Mouse (Mus musculus) megakaryocyte, adult 5-6 weeks (primary cell): Measurements from ENCODE around the gene Edf1. TPM values are rescaled to one million over a fixed set of nuclear protein-coding genes. Genes with fewer than 3 reads are reported as not detected.
"Not testable (repeated sequence)": the region's sequence is repeated elsewhere in the genome, so short reads cannot be mapped to it uniquely, and the experiment has no call there.

Experiments used
- ATAC-seq: 2 replicates; pipeline ENCODE4 v1.8.0; 2016; ENCODE audit warnings: mild to moderate bottlenecking, inconsistent platforms; ENCODE audit not compliant: poor library complexity, severe bottlenecking
- total RNA-seq, 2 experiments: library from RNA; stranded (forward) in 1 of 2; stranded (reverse) in 1 of 2; fragments of 153-499, 151-499 nt in 1 of 2; fragments of 221-1000, 200-1000 nt in 1 of 2; gene quantifications; 2 replicates each; pipeline versions ENCODE4 v1.2.3 to v1.2.4; 2015 to 2017

The Edf1 gene
- total RNA-seq (2015) (155 and 171 TPM in 2 replicates), total RNA-seq (2017) (133 and 145 TPM in 2 replicates)

DNA sequence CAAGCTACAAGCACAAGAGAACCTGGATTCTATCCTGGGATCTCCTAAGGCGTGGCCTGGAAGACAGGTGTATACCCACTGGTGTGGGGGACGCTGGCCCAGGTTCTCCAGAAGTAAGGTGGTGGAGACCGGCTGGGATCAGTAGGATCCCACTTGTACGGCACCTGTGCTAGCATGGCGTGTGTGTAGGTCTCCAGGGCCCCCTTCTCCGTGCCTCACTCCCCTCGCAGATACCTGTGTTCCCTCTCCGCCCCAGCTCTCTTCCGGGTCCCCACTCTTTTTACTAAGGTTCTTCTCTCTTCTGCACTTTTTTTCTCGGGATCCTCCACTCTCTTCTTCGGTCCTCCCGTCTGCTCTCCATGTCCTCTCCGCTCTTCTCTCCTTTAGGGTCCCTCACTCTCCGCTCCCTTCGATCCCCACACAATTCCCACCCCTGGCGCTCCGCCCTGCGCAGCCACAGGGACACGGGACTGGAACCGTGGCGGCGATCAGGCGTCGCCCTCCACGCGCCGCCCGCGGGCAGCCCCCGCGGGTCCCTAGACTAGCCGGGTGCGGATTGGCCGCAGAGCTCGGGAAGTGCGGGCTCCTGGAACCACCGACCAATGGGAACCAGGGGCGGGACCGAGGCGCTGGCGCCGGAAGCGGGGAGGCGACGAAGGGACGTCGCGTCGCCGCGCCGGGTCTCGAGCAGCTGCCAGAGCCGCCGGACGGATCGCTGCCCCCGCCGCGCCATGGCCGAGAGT, at the start of gene Edf1:
TSS of gene Edf1 (plus strand) at position 627 of the 743 bp plus-strand sequence.
- ATAC-seq: peak; percentile 100

DNA sequence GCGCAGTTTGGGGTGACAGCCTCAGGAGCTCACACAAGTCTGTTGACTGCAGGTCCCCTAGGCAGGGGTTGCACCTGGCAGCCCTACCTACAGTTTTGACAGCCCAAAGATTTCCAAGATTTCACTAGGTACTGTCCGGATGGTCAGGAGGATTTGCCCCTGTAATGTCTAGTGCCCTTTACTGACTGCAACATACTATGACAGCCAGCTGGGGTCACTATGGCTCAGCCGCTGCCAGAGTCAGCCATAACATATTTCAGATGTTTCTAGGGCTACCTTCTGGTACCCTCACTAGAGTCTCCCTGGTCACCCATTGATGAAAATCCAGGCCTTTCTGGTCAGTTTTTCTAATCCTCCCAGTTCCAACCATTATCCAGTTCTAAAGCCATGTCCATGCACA, 47.7 kb upstream of the Edf1 start:
- no peak for ATAC-seq

DNA sequence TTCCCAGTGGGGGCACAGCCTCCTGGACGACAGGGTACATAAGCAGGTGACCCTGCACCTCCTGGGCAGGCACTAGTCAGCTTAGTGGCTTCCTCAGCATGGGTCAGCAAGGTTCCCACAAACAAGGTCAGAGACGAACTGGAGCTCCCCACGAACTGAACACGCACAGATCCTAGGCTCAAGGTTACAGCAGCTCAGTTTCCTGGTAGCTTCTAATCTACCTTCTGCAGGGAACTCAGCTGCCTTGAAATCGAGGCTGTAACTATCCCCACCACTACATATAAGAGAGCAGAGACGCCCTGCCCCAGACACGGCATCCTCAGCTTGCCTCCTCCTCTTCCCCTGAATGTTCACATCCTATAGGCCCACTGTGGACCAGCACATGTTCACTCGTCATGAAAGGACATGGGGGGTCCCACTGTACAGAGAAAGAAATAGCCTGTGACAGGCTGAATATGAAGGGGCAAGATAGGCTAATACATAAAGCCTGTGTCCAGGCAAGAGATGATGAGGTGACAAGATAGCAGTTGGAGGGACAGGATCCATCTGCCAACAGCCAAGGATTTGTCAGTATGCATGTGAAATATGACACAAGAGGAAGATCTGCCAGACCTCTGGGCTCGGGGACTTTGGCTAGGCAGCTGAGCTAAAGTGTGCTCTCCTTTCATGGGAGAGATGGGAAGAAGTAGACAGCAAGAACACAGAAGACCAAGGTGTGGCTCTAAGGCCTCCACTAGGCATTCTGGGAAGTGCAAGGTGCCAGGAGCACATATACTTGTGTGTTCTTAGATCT, 30.9 kb upstream of the Edf1 start:
- no peak for ATAC-seq

DNA sequence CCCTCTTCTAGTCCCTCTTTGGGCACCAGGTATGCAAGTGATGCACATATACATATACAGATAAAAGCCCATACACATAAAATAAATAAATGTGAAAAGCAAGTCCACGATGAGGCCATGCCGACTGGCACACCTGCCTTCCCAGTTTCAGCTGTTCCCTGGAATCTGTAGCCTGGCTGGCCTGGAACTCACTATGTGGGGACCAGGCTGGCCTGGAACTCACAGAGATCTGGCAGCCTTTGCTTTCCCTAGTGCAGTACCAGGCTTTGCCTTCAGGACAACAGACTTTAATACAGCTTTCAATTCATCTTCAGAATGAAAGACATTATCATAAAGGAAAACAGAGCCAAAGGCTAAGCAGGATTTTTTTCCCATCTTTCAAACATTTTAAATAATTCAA, 23.9 kb upstream of the Edf1 start:
- no peak for ATAC-seq

DNA sequence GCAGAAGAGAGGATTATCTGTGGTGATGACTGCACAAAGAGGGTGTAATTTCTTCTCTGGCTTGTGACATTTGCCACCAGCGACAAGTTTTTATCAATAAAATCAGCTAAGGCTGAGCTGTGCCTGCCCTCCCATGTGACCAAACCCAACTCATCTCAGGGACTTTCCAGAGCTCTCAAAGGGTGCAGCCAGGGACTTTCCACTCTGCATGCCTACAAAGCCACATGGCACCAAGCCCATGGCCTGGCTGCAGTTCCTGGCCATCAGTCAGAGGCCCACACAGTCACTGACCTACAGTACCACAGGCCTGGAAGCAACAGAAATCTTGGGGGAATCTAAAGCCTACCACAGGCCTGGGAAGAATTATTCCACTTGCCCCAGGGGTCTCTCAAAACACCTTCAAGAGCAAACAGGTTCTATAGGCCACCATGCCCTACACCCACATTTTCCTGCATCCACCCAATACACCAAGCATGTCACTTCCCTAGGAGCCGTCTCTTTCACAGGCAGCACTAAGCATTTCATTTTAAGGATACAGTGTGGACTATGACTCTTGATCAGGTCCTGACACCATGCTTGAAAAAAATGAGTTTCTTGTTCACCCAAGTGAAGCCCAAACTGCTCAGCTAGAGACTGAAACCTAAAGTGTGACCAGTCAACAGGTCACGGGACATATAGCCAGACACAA, 23.3 kb upstream of the Edf1 start:
- peak; percentile 56 for ATAC-seq

DNA sequence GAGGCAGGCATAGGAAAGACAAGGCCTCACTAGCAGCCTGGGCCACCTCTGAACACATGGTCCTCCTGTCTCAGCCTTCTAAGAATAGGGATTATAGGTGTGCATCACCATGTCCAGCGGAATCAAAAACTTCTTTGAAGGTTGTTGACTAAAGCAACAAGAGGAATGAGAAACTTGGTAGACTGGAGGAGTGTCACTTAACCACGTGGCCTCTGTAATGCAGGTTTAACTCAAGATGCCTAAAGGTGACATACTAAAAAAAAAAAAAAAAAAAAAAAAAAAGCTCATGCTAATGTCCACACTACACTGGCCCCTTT, 22.8 kb upstream of the Edf1 start:
- no peak for ATAC-seq

DNA sequence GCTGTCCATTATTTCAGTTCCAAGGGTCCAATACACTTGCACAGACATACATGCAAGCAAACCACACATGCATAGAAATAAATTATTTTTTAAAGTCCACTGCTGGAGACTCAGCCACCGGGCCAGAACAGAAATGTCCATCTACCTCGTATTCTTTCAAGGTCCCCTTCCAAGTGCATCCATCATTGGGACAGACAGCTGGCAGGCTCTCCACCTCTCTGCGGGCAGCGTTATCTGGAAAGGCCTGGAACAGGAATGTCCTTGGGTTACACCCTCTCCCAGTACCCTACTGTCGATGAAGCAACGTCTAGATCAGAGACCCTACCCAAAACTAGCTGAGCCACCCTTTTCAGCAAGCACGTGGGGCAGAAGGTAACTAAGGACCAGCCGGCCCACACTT, 21.1 kb upstream of the Edf1 start:
- ATAC-seq: no peak

DNA sequence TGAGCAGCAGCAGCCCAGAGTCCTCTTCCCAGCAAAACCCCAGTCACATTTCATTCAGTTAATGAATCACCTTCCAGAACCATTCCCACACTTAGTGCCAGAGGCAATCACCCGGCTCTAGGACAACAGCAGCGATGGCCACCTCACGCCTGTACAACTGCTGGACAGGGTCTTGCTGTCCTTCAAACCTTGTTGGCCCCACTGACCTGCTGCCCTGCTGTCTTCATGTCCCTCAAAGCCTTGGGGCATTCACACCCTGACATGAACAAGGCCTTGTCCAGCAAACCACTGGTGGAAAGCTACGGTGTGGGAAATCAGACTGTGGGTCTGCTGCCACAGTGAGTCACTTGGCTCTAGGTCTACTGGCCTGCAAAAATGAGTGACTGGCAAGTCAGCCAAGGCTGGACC, 17.1 kb upstream of the Edf1 start:
- no peak for ATAC-seq

DNA sequence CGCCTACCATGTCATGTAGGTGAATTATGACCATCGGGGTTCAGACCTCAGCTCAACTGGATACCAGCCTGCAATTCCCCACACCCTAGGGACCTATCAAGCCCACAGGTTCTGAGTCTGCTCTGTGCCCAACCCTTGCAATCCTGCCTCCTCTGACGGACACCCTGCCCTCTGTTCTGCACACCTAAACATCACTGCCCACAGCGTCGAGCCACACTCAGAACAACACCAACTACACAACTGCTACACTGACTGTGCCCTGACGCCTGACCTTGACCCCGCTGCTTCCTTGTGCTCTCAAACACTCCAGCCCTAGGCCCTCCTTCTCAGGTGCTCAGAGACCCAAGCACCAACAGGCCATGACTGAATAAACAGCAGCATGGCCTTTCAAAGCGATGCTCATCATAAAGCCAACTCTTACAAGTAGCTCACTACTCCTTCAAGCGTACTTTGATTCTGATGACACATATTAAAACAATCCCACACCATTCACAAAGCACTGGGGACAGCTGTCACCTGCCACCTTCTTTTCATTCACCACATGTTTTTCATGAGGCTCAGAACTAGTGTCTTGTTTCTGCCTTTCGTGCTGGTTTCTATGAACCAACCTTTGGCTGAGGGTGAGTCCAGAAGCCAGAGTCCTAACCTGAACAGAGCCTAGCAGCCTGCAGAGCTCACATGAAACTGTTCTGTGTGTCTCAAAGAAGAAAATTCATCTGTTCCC, 15.8 kb upstream of the Edf1 start:
- no peak for ATAC-seq

DNA sequence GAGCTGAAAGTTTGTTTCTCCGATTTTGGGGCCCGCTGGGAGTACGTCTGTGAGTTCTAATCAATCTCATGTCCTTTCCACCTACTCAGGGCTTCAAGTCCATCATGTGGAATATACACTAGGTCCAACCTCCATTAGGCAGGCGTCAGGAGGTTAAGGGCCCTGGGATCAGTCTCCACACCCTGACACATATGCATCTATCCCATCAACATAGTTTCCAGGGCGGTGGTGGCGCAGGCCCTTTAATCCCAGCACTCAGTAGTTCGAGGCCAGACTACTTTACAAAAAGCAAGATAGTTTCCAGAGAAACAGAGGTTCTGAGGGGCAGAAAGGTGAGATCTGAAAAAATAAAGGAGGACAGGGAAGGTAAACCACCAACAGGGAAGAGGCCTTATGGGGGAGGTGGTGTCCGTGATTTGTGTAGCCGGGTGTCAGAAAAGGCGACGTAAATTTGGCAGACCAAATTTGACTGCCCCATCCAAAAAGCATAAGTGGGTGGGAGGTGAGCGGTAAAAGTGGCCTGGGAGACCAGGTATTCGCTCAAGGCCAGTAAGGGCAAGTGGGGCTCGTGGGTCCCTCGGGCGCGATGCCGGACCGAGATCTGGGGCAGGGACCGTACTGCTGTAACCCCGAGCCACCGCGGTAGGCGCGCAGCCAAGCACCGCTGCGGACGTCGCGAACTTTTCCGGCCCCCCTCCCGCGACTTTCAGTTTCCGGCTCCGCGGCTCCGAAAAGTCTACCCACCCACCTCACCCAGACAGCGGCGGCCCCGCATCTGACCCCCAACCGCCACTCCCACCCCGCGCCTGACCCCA, 11.4 kb upstream of the Edf1 start:
- ATAC-seq: peak; percentile 34

DNA sequence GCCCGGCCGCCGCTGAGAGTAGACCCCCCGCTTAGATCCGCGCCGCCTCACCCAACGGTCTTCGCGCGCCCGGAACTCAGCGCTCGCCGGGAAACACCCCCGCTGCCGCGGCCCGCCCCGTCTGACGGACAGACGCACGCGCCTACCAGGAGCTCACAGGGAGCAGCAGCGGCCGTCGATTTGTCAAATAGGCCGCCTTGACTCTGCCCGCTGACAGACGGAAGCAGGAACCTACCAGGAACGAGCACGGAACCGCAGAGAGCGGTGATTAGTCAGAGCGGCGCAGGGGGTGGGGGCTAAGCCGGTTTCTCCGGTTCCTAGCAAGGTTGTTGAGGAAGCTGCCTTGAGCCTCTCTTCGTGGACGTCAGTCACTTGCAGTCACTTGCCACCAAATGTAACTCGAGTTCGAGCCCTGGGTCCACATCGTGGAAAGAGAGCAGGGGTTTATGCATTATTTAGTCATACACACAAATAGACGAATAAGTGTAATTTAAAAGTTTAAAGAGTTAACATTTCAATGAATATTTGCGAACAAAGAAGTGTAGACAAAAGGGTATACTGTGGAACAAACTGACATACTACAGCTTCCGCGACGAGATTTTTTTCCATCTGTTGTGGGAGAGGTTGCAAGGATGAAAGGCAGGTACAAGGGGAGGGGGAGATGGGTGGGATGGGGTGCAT, 10.7 kb upstream of the Edf1 start, which contains the start of gene Traf2:
TSS of gene Traf2 (minus strand) at position 130 of the 681 bp plus-strand sequence.
- peak; percentile 98 for ATAC-seq

DNA sequence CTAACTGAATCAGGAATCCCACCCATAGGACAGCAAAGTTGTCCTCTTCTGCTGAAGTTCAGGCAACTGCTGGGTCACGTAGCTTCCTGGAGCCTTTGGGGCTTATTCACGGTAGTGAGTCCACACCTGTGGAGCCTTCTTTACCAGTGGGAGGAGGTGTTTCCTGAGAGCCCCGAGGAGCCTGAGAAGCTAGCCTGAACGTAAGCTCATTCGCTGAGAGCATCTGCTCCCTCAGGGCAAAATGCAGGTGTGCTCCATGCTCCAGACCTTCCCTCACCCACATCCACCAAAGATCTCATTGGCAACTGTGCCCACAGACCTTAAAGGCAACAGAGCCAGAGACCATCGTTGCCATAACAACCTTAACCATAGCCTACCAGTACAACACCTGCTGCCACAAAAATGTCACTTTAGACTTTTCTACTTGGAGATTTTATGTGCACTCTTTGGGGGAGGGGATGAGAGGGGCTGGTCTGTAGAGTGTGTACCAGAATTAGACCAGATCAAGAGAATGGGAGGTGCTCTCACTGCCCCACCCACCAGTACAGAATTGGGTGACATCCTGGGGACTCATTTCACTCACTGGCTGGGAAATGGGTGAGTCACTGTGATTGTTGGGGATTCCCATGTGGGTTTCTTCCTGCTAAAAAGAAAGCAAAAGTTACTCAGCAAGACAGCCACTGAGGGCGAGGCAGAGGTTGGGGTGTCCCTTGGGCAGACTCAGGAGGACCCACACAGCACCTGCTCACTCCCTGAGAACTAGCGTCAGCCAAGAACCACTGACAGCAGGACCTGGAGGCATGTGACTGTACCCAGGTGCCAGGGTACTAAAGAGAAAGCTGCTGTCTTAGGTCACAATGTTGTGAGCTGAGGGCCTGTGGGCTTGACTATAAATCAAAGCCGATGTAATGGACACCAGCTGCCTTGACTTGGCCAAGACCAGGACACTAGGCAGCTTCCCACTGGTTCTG, 8.3 kb upstream of the Edf1 start:
- ATAC-seq: no peak

DNA sequence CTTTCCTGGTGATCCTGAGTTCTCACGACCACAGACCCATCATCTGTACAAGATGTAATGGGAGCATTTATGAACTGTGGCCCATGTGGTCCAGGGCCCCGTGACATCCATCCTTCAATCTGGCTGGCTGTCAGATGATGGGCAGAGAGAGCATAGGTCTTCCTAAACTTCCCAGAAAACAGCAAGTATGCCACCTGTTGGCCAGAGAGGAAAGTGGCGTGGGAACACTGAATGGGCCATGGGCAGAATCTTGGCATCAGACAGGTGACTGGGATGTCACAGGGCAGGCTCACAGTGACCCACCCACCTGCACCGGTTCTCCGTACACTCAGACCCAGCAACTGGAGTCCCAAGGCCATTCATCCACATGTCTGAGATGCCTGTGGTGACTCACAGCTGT, 6.5 kb upstream of the Edf1 start:
- no peak for ATAC-seq

DNA sequence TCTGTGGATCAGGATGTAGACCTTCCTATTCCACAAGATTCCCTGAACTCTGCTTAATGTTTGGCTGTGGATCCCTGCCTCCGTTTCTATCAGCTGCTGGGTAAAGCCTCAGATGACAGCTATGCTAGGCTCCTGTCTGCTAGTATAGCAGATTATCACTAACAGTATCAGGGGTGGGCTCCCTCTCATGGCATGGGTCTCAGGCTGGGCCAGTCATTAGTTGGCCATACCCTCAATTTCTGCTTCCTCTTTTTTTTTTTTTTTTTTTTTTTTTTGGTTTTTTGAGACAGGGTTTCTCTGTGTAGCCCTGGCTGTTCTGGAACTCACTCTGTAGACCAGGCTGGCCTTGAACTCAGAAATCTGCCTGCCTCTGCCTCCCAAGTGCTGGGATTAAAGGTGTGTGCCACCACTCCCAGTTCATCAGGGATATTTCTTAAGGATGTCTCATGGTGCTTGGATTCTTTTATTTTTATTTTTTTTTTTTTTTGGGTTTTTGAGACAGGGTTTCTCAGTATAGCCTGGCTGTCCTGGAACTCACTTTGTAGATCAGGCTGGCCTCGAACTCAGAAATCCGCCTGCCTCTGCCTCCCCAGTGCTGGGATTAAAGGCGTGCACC, 4.4 kb upstream of the Edf1 start:
- not testable (repeated sequence) for ATAC-seq

DNA sequence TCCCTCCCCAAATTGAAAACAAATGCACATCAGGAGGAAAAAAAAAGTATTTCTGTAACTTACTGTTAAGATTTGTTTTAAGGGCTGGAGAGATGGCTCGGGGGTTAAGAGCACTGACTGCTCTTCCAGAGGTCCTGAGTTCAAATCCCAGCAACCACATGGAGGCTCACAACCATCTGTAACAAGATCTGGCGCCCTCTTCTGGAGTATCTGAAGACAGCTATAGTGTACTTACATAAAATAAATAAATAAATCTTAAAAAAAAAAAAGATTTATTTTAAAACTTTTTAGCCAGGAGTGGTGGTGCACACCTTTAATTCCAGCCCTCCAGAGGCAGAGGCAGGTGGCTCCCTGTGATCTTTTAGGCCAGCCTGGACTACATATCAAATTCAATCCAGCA, 2.2 kb upstream of the Edf1 start:
- ATAC-seq: not testable (repeated sequence)

DNA sequence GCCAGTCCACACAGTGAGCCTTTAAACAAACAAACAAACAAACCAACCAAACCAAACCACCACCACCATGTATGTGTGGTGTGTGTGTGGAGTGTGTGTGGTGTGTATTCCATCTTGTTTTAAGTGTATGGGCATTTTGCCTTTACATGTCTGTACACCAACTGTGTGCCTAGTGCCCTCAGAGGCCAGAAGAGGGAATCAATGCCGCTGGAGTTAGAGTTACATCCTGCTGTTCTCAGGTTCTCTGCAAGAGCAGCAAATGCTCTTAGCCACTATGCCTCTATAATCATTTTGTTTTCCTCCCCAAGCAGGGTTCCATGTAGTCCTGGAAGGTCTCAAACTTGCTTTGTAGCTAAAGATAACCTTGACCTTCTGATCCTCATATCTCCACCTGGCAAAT, 1.4 kb upstream of the Edf1 start:
- ATAC-seq: no peak

DNA sequence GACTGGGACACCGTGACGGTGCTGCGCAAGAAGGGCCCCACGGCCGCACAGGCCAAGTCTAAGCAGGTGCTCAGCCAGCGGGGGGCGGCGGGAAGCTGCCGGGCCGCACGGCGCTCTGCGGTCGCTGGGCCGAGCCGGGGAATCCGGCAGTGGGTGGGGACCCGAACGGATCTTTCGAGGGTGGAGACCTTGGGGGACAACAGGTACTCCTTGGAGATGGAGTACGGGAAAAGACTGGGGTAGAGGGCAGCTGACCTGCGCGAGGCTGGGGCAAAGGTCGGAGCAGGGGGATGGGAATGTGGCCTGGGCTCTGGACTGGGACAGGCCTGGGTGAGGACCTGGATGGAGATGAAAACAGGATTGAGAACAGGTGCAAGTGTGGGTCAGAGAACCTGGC, 315 bp downstream of the Edf1 start:
- ATAC-seq: 0 out of 2 replicates have a peak, but pooled peaks have one; percentile 9

DNA sequence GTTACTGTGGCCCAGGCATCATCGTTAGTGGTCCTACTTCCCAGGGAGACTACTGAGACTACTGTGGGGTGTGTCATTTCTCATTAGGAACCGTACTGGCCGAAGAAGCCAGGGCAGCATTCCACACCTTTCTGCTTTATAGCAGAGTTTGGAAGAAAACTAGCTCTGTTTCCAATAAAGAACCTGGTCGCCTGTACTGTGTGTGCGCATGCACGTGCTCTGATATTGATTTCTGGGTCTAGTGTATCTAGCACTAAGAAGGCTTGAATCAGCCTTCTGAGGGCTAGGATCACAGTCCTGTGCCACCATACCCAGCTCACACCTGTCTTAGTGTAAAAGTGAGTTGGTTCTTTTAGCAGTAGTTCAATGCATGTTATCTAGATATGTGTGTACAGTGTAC, 1.1 kb downstream of the Edf1 start:
- no peak for ATAC-seq
